Mouse (Mus musculus): ENCODE measurements around the gene Rnf222. TPM values are rescaled to one million over a fixed set of nuclear protein-coding genes. Genes with fewer than 3 reads are reported as not detected.

Rnf222 gene
- 0.26 and 0.30 TPM in 2 replicates for polyA plus RNA-seq (2015; fragmentation: Nextera tagmentation; extraction: Ambion mirVana)

DNA sequence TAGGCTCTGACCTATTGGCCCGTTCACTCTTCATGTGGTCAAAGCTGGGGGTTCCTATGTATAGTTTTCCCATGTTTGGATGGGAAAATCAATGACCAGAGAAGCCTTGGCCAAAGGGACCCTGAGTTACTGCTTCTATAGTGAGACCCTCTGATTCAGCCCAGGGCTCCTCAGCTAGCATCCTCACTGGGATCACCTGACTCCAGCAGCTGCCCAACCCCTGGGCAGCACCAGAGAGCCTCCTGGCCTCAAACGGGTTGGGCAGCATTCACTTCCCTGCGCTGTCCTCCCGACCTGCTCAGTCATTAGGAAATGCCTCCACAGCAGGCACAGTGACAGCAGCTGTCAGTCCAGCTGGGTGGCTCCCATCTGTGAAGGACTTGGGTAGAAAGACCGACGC lies at the start of gene Rnf222:
TSS of gene Rnf222 (plus strand) at position 301 of the 400 bp plus-strand sequence.
- Histone ChIP-seq H3K27ac (no peak within 1 kb of the TSS), H3K4me2 (no peak within 1 kb of the TSS), H3K9ac (no peak within 1 kb of the TSS), H3K9me3 (no peaks in the 10 kb centered on the region), H3K4me3 (no peak within 1 kb of the TSS), H3K4me1 (no peaks in the 10 kb centered on the region), H3K36me3 (no peaks in the 10 kb centered on the region), H3K27me3 (no peaks in the 10 kb centered on the region)
- no peak for ATAC-seq (ENCODE audit: insufficient number of reproducible peaks, insufficient read depth, low FRiP score, low TSS enrichment, low read depth)
- 35% methylated on average over 6 of the region's 6 CpGs for WGBS

DNA sequence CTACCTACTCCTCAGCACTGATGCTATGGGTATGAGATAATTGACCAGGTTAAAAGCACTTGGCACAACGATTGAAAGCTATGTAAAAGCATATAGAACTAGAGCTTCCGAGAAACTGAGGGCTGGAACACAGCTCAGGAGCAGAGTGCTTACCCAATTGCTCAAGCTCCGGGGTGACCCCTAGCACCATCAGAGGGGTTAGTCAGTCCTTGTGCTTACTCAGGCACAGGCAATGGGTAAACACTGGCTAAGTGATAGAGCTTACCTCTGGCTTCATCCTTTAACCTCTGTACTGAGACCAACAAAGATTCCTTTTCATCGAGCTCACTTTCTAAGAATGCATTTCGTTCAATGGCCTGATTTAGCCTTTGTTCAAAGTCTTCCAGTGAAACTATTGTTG lies 48.7 kb upstream of the Rnf222 start:
- Histone ChIP-seq H3K27me3 (no peaks in the 10 kb centered on the region), H3K4me1 (no peaks in the 10 kb centered on the region), H3K4me2 (no peak overlapping the region), H3K36me3 (peaks cover 66% of the 10 kb centered on the region), H3K9ac (no peak overlapping the region), H3K27ac (no peak overlapping the region), H3K9me3 (no peaks in the 10 kb centered on the region), H3K4me3 (no peak overlapping the region)
- WGBS = 96% methylated on average over 5 of the region's 5 CpGs
- no peak for ATAC-seq (ENCODE audit: insufficient number of reproducible peaks, insufficient read depth, low FRiP score, low TSS enrichment, low read depth)

DNA sequence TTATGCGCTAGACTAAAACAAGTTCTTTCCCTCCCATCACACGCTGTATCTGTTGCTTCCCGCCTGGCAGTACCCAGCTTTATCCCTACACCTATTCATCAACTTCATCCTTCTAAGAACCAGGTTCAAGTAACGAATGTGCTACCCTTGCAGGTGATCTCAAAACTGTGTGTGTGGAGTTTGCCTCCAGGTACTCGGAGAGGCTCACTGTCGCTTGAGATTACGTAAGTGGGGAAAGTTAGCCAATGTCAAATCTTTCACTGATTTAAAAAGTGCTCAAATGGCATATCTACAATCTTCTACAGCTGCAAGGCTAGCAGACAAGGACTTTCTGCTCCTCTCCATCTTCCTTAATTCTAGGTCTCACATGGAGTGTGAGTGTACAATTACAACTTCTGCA lies 37.5 kb upstream of the Rnf222 start:
- no peaks in the 10 kb centered on the region for H3K9me3 ChIP-seq
- 83% methylated on average over 7 of the region's 7 CpGs for WGBS
- H3K4me2 ChIP-seq = peak overlapping the region; percentile 74
- no peak overlapping the region for H3K27ac ChIP-seq
- ATAC-seq (ENCODE audit: insufficient number of reproducible peaks, insufficient read depth, low FRiP score, low TSS enrichment, low read depth) = no peak
- H3K36me3 ChIP-seq = no peaks in the 10 kb centered on the region
- peak overlapping the region; percentile 17 for H3K4me3 ChIP-seq
- H3K4me1 ChIP-seq = peaks cover 26% of the 10 kb centered on the region
- H3K9ac ChIP-seq = peak overlapping the region; percentile 52; the same call in 1 of the 2 replicates
- H3K27me3 ChIP-seq = no peaks in the 10 kb centered on the region

DNA sequence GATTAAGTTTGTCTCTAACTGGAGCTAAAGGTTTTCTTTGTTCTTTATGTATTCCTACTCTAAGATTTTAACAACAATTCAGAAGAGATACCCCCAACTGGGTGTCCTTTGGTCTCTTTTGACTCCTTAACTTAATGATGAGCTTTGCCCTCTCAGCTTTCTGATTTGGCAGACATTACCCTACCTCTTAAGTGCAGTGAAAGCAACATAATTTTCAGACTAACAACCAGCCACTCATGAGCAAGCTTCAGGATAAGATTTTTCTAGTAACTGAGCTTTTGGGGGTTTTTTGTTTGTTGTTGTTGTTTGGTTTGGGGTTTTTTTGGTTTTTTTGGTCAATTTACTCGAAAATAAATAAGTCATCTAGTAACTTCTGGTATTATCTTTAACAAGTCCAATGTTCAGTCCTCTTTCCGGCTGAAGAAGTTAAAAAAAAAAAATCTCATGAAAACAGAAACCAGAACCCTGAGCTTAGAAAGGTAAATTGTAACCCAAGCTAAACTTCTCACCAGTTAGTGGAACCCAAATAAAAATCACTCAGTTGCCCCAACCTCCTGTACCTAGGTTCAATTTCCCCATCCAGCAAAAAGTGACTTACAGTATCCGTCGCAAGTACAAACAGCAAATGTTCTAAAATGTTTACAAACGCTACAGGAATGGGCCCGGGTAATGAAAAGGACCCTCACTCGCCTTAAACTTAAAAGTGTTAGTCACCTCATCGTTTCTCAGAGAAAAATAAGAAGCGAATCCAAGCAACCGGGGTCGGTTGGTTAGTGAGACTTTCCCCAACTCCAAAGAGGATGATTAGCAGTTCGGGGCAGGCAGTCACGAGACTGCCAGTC lies 36.5 kb upstream of the Rnf222 start:
- peak overlapping the region; percentile 96 for H3K9ac ChIP-seq
- peak overlapping the region; percentile 99 for H3K27ac ChIP-seq
- peak overlapping the region; percentile 74 for H3K4me2 ChIP-seq
- ATAC-seq (ENCODE audit: insufficient number of reproducible peaks, insufficient read depth, low FRiP score, low TSS enrichment, low read depth) = no peak
- peak overlapping the region; percentile 96 for H3K4me3 ChIP-seq
- 3% methylated on average over 13 of the region's 13 CpGs for WGBS
- peaks cover 26% of the 10 kb centered on the region for H3K4me1 ChIP-seq
- no peaks in the 10 kb centered on the region for H3K27me3 ChIP-seq
- no peaks in the 10 kb centered on the region for H3K36me3 ChIP-seq
- no peaks in the 10 kb centered on the region for H3K9me3 ChIP-seq

DNA sequence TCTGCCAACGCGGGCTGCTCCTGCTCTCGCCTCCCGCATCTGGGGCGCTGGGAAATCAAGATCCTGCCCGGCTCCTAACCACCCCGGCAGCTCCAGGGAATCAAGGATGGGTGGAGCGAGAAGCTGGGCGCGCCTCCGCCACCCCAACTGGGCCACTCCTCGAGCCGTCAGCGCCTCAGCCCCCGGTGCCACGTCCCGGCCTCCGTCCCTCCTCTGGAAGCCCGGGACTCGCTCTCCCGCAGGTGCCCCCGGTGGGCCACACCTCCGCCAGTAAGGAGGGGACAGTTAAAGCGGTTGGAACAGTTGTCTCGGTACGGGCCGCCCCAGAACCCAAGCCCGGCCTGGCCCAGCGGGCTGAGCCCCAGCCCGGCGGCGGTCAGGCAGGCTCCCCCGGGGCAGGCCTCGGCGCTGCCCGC lies 35.9 kb upstream of the Rnf222 start:
- H3K4me2 ChIP-seq = peak overlapping the region; percentile 74
- ATAC-seq (ENCODE audit: insufficient number of reproducible peaks, insufficient read depth, low FRiP score, low TSS enrichment, low read depth) = peak; percentile 52; the same call in 1 of the 2 replicates
- H3K4me1 ChIP-seq = peaks cover 26% of the 10 kb centered on the region
- WGBS = under 1% methylated on average over 36 of the region's 36 CpGs
- peak overlapping the region; percentile 96 for H3K9ac ChIP-seq
- peak overlapping the region; percentile 99 for H3K27ac ChIP-seq
- no peaks in the 10 kb centered on the region for H3K27me3 ChIP-seq
- no peaks in the 10 kb centered on the region for H3K9me3 ChIP-seq
- H3K4me3 ChIP-seq = peak overlapping the region; percentile 96
- no peaks in the 10 kb centered on the region for H3K36me3 ChIP-seq

DNA sequence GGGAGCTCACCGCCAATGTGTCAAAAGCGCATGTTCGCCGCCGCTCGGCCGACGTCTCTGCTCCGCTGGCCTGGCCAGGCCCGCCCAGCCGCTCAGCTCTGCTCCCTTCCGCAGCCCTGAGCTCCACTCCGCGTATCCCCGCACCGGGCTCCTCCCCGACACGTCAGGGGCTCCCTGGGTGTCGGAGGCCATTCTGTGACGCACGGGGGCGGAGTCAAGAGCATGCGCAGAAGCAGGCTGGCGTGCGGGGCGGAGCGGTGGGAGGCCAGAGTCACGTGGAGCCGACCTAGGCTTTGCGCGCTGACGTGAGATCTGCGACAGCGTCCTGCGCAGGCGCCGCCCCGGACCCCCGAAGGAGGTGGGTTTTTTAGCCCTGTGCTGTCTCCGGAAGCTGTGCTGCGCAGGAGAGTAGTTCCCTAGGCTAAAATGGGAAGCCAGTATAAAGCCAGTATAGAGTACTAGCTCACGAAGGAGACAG lies 35.4 kb upstream of the Rnf222 start:
- H3K9ac ChIP-seq = peak overlapping the region; percentile 96

DNA sequence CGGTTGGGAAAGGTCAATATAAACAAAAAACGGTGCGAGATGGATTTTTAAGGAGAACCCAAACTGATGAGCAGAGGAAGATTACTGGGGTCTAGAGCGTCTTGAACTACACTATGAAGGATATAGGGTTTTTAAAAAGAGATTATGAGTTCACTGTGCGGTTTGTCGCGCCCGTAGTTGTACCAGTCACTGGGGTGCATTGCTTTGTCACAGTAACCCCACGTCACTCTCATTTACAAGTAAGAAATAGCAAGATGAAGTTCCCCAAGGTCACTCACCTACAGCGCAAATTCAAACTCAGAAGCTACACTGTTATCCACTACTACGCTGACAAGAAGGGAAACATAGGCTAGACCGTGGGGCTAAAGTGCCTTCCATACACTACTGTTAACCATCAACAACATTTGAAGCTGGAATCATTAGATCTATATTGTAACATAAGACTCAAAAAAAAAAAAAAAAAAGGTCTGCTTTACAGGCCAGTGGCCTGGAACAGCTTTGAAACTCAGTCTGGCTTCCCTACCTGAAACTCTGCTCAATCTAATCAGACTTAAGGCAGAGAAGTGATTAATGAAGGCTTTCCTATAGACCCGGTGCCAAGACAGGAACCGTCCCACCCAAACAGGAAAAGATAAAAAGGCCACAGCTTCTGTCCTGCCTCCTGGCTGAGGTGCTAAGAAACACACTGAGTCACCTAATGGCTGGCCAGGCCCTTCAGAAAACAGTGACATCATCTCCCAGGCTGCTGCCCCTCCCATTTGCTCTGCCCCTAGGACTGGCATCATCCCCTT lies 34.5 kb upstream of the Rnf222 start:
- no peaks in the 10 kb centered on the region for H3K36me3 ChIP-seq
- no peak for ATAC-seq (ENCODE audit: insufficient number of reproducible peaks, insufficient read depth, low FRiP score, low TSS enrichment, low read depth)
- peak overlapping the region; percentile 66 for H3K9ac ChIP-seq
- H3K4me1 ChIP-seq = peaks cover 26% of the 10 kb centered on the region
- H3K27ac ChIP-seq = peak overlapping the region; percentile 99
- H3K4me3 ChIP-seq = peak overlapping the region; percentile 96
- H3K4me2 ChIP-seq = peak overlapping the region; percentile 74
- H3K27me3 ChIP-seq = no peaks in the 10 kb centered on the region; the same call in 1 of the 2 replicates
- 47% methylated on average over 14 of the region's 14 CpGs for WGBS
- H3K9me3 ChIP-seq = no peaks in the 10 kb centered on the region

More for the DNA sequence above, 35.4 kb upstream of the Rnf222 start:
- Histone ChIP-seq H3K36me3 (no peaks in the 10 kb centered on the region), H3K27ac (peak overlapping the region; percentile 99), H3K9me3 (no peaks in the 10 kb centered on the region), H3K4me1 (peaks cover 26% of the 10 kb centered on the region), H3K27me3 (no peaks in the 10 kb centered on the region), H3K4me3 (peak overlapping the region; percentile 96), H3K4me2 (peak overlapping the region; percentile 74)
- peak; percentile 99 for ATAC-seq (ENCODE audit: insufficient number of reproducible peaks, insufficient read depth, low FRiP score, low TSS enrichment, low read depth)
- 1% methylated on average over 41 of the region's 42 CpGs for WGBS

DNA sequence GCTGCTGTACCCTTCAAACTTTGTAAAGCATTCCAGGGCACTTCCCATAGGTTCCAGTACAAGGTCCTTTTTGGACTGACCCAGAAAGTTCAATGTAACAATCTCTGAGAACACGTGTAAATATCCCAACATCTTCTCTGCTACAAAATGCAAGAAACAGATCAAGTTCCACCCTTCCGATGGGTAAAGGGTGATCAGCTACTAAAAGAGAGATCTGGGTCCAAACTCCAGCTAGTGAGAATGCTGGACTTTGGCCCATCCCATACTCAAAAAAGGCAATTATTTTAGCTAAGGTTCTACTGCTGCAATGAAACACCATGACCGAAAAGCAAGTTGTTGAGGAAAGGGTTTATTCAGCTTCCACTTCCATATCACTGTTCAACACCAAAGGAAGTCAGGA lies 33.7 kb upstream of the Rnf222 start:
- WGBS = 91% methylated on average over 3 of the region's 3 CpGs
- Histone ChIP-seq H3K4me1 (peaks cover 23% of the 10 kb centered on the region), H3K27me3 (no peaks in the 10 kb centered on the region; the same call in 1 of the 2 replicates), H3K4me2 (0 out of 2 replicates have a peak overlapping the region, but pooled peaks have one; percentile 7), H3K9ac (no peak overlapping the region), H3K9me3 (no peaks in the 10 kb centered on the region), H3K27ac (no peak overlapping the region), H3K36me3 (no peaks in the 10 kb centered on the region), H3K4me3 (no peak overlapping the region)
- ATAC-seq (ENCODE audit: insufficient number of reproducible peaks, insufficient read depth, low FRiP score, low TSS enrichment, low read depth) = no peak

DNA sequence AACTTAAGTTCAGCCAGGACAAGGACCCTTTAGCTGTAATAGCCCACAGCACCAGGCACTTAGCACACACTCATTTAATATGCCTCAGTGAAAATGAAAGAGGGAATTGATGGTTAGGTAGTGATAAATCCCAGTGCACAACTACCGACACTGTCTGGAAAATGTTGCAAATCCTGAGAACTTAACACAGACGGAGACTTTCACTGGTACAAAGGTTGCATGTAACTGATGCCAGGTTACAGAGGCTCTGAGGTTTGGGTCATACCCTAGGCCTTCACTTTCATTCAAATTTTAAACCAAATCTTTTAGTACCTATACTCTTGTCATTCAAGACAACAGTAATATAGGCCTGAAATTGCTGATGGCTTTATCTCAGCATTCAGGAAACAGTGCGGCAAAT lies 31.0 kb upstream of the Rnf222 start:
- ATAC-seq (ENCODE audit: insufficient number of reproducible peaks, insufficient read depth, low FRiP score, low TSS enrichment, low read depth) = no peak
- Histone ChIP-seq H3K27me3 (no peaks in the 10 kb centered on the region; the same call in 1 of the 2 replicates), H3K36me3 (no peaks in the 10 kb centered on the region), H3K9ac (no peak overlapping the region), H3K4me3 (no peak overlapping the region), H3K4me1 (peaks cover 7% of the 10 kb centered on the region), H3K4me2 (no peak overlapping the region), H3K27ac (no peak overlapping the region), H3K9me3 (no peaks in the 10 kb centered on the region)
- WGBS = 83% methylated on average over 3 of the region's 3 CpGs

DNA sequence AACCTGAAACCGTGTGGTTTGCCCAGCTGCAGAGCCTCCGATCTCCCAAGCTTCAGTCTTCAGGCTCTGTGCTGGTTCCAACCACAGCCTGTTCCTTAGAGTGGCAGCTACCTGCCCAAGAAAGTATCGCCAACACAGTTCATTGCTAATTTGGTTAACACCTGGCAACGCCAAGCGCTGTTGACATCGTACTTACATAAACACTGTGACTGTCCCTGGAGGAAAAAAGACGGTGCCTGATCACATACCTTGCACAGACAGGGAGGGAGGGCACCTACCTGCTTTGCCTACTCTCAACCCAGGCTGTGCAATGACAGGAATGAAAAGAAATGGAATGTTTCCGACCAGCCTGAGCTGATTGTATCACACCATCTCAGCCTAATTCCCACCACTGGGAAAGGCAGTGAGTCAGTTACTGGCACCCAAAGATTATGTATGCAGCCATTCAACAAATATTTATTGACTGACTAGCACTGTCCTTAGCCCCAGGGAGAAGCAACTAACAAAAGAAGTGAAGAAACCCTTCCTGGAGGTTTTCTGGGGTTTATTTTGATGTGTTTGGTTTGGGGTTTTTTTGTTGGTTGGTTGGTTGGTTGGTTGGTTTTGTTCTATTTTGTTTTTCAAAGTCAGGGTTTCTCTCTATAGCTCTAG lies 28.3 kb upstream of the Rnf222 start:
- WGBS = 79% methylated on average over 8 of the region's 8 CpGs
- ATAC-seq (ENCODE audit: insufficient number of reproducible peaks, insufficient read depth, low FRiP score, low TSS enrichment, low read depth) = no peak

DNA sequence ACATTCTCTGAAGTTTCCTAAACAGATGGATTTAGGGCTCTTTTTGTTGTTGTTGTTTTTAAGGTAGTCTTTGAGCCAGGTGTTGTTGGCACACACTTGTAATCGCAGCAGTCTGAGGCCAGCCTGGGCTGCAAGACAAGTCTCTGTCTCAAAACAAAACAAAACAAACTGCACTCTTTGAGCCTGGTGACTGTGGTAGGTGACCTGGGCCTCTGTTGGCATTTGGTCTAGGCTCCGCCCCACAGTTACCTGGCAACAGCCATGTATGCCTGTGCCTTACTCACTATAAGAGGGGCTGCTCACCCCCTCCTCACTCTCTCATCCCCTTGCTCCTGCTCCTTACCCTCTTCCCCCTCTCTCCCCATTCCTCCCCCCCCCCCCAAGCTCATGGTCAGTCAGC lies 26.1 kb upstream of the Rnf222 start:
- no peaks in the 10 kb centered on the region; the same call in 1 of the 2 replicates for H3K27me3 ChIP-seq
- no peak overlapping the region for H3K4me3 ChIP-seq
- 70% methylated on average over 2 of the region's 2 CpGs for WGBS

More for the DNA sequence above, 28.3 kb upstream of the Rnf222 start:
- H3K9me3 ChIP-seq = no peaks in the 10 kb centered on the region
- H3K36me3 ChIP-seq = no peaks in the 10 kb centered on the region
- H3K9ac ChIP-seq = no peak overlapping the region
- no peak overlapping the region for H3K27ac ChIP-seq
- no peaks in the 10 kb centered on the region; the same call in 1 of the 2 replicates for H3K27me3 ChIP-seq
- H3K4me1 ChIP-seq = no peaks in the 10 kb centered on the region
- no peak overlapping the region for H3K4me2 ChIP-seq
- no peak overlapping the region for H3K4me3 ChIP-seq

More for the DNA sequence above, 26.1 kb upstream of the Rnf222 start:
- no peak for ATAC-seq (ENCODE audit: insufficient number of reproducible peaks, insufficient read depth, low FRiP score, low TSS enrichment, low read depth)
- Histone ChIP-seq H3K9me3 (no peaks in the 10 kb centered on the region), H3K4me1 (no peaks in the 10 kb centered on the region), H3K9ac (no peak overlapping the region), H3K4me2 (no peak overlapping the region), H3K36me3 (no peaks in the 10 kb centered on the region), H3K27ac (no peak overlapping the region)
